Mouse (Mus musculus): ENCODE data around the gene Igfbp3.

DNA sequence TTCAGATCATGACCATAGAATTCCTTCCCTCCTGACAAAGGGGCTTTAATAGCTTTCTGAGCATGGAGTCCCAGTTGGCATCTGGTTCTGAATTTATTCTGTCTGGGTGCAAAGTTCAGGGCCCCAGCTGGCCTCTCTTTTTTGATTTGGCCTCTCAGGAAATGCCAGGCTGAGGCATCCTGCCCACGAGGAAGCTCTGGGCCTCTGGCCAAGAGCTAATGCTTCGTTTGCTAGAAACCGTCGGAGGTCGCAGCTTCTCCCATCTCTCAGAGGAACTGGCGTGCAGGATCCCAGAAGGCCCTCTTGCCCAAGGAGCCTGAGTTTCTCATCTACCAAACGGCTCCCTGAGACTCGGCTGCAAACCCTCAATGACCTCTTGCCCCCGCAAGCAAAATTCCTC, 2.5 kb downstream of the Igfbp3 start:
- TF ChIP-seq CTCF (IDR thresholded peaks at IDR 0.05; ENCODE audit: control insufficient read depth, insufficient read depth, low read length) (no peak), POLR2A (IDR thresholded peaks at IDR 0.05; ENCODE audit: borderline replicate concordance, control insufficient read depth, low read depth, low read length) (no peak)
